Mouse (Mus musculus) brain, embryonic 18.5 days (tissue): ENCODE results near the gene Gramd1b.

Experiments used
- DNase-seq: peaks from one replicate; pipeline ENCODE4 v3.0.0-alpha.2; 2012; ENCODE audit warnings: low read depth, low spot score

Gene Gramd1b

DNA sequence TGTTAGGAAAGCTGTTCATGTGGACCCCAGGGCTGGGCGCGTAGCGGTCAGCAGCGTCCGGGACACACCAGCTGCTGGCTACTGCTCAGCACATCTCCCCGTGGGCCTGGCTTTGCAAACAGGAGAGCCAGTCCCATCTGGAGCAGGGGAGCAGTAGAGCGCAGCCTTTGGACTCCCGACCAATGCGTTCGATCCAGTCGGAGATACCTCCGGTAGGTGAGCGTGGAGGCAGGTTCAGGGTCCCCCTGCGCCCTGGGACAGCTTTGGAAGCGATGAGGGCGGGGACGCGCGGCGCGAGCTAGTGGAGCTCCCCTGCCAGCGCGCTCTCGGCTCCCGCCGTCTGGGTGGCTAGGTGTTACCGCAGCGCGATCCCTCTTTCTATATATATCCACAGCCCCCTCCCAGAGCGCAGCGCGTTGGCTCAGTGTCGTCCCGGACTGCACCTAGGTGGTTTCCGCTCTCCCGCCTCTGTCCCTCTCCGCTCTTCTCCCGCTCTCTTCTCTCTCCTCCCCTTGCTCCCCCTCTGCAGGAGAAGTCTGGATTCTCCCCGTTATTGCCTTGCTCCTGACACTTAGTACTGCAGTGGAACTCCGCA is at the start of gene Gramd1b:
Gene Gramd1b, minus strand, starts transcription at position 357 of the 595 bp plus-strand sequence.
- DNase-seq, result peak; percentile 24

- DNase-seq, result no peak
These were observed 47.8 kb upstream of the Gramd1b start for GRCm38 (mm10) chr9:40578726-40579625.

DNA sequence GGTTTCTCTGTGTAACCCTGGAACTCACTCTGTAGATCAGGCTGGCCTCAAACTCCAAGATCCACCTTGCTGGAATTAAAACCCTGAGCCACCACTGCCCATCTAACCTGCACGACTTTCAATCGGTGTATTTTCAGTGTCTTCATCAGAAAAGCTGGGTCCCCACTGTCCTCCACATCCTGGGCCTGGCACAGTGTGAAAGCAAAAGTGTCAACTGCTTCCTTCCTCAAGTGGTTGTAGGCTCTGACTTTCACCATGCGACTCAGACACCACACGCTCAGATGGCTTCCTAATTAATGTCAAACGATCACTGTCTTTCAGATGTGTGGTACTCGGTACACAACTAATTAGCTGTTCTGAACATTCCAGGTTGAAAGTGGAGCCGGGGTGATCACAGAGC is 45.9 kb upstream of the Gramd1b start:
- no peak for DNase-seq

DNA sequence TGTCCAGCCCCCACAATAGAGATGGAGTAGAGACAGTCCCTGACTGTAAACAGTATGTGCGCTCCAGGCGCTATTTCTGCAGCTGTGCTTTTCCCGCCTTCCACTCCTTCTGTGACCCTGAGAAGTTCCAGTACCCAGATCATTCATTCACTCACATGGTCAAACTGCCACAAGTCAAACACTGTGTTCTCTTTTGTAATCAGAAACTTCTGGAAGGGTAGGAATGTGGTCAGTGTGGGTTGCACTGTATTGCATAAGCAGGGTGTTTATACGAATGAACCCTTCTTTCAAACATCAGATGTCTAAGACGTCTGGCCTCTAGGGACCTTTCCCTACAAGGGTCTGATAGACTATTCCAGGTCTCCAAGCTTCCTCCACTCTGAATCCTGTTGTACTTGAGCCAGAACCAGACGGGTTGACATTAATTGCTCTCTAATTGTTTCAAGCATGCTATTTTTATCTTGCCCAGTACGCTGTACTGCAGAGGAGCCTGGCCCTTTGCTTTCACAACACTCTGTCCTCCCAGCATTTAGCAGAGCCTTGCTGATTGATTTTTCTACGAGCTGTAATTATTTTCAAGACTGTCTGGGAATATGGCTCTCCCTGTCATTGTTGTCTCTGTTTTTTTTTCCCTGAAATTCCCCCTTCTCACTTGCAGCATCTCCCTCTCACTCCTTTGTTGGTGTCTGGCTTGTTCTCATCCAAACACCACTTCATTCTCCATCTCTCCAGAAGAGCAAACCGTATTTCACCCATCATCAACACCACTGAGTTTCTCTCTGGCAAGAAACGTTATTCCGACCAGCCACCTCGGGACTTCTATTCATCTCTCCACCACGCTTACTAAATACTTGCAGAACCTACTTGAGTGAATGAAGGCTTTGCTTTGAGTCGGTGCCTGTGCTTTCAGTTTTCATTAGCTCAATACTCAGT is 44.1 kb upstream of the Gramd1b start:
- DNase-seq, result no peak

DNA sequence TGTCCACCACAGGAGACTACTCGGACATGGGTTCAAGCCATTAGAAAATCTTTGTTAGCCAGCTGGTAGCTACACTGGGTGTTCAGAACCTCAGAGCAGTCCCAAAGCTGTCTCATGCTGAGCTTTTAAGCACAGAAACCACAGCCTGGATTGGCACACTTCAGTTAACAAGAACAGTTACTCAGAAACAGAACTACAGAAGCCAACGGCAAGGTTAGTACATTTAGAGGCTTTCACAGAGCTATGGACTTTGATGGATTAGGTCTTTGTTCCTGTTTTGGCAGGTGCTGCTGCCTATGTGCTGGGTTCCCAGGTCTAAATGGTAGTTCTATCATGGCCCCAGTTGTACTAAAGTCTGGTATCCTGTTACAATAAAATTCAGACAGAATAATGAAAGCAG is 40.1 kb upstream of the Gramd1b start:
- no peak for DNase-seq

GRCm38 (mm10) chr9:40568070-40568469 is 36.9 kb upstream of the Gramd1b start:
- DNase-seq, result no peak

- no peak for DNase-seq
These were observed 32.6 kb upstream of the Gramd1b start for GRCm38 (mm10) chr9:40563750-40564149.

DNA sequence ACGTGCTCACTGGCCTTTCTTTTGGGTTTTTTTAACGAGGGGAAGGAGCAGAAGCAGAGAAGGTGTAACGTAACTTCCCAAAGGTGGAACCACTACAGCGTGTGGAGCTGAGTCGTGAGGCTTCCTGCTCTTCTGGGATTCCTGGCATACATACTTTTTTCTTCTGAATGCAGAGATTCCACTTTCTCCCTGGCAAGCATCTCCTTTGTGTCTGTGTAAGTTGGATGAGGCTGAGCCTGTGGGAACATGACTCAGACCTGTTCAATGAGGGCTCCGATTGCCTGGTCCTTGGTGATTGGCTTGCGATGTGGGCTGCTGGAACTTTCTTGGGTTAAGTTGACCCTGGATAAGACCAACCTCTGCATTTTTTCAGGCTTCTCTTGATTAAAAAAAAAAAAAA is 28.5 kb upstream of the Gramd1b start:
- no peak for DNase-seq

DNA sequence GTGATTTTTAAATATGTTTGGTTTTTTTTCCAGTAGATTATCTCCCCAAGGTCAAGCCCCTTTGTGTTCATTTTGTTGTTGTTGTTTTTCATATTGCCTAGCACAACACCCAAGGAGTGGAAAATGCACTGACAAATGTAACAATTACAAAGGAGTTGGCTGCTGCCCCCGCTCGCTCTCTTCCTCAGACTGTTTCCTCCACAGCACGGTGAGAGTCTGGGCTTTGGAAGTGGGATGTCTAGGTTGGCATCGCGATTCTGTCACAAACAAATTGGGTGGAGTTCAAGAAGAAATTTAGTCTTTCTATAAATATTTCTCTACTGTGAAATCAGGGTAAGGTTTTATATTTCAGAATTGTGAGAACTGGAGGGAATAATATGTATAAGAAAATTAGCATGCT is 26.6 kb upstream of the Gramd1b start:
- no peak for DNase-seq

DNA sequence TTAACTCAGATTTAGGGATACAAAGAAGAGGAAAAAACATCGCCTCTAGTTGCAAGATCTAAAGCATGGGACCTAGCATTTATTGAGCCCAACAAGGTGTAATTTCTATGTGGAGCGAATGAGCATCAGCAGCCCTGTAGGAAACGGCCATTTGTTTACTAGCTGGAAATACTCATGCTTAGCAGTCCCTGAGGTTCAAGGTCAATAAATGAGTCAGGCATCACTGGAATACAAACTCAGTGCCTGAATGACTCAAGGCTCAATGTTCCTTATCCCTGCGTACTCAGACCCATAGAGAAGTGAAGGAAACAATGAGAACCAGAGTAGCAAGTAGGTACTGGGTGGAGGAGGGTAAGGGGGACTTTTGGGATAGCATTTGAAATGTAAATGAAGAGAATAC is 25.2 kb upstream of the Gramd1b start:
- no peak for DNase-seq

GRCm38 (mm10) chr9:40555243-40555642 is 24.1 kb upstream of the Gramd1b start:
- no peak for DNase-seq

DNA sequence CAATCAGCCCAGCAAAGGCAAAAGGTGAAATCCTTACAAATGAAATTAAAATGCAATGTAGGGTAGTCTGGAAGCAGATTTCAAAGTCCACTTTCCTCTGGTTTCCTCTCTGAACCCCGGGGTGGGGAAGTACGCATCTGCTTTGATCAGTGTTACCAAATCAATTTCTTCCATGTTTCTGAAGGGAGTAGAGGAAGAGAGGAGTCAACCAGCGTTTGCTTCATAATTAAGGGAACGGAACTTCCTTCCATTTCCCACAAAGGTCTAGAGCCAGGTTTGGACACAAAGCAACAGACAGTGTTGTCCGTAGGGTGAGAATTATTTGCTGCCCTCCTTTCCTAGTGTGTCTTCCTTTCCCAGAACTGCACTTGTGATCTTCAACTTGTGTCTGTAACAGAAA is 16.7 kb upstream of the Gramd1b start:
- no peak for DNase-seq

GRCm38 (mm10) chr9:40545193-40545592 is 14.0 kb upstream of the Gramd1b start:
- no peak for DNase-seq

DNA sequence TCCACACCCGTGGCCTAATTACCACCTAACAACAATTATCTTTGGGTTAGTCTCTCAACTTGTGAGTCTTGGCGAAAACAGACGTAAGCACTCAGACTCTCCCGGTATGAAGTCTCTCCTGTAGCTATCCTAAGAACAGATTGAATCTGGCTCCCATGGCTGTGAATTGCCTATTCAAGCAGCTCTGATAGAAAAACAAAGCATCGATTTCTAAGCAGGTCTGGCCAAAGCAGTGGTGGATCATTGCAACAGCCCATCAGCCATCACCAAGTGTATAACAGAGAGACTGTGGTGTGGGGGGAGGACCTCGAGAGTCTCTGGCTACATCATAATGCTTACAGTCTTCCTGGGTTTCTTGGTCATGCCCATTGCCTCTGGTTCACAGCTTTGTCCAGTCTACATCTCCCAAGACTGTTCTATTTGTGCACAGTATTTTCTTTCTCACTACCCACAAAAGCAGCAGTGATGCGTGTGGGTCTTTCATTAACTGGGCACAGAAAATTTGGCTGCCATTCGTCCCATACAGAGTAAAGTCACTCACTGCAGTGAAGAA is 8.5 kb upstream of the Gramd1b start:
- no peak for DNase-seq

GRCm38 (mm10) chr9:40537708-40538105 is 6.5 kb upstream of the Gramd1b start:
- DNase-seq, result peak; percentile 77

DNA sequence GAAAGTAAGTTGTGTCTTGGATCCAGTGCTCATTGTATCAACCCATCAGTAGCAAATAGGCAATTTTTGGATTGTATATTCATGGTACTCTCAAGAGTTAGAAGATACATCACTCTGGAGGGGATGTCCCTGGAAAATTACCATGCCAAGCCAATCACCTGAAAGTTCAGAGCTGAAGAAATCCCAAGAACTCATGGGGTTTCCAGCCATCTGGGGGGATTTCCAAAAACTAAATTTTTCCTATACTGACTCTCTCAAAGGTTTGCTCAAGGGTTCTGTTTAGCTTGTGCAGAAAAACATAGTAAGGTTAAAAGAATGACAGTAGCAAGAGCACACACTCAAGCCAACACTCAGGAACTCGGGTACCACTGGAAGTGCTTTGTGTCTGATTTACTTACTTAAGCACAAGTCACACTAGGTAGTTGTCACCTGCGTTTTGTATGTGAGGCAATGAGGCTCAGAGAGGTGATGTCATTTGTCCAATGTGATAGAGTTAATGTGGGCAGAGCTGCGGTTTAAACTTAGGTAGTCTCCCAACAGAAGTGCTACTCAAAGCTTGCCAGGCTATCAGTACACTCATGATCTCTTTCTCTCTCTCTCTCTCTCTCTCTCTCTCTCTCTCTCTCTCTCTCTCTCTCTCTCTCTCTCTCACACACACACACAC is 6.0 kb upstream of the Gramd1b start:
- DNase-seq, result no peak

GRCm38 (mm10) chr9:40530536-40530935 is 647 bp downstream of the Gramd1b start:
- no peak for DNase-seq

DNA sequence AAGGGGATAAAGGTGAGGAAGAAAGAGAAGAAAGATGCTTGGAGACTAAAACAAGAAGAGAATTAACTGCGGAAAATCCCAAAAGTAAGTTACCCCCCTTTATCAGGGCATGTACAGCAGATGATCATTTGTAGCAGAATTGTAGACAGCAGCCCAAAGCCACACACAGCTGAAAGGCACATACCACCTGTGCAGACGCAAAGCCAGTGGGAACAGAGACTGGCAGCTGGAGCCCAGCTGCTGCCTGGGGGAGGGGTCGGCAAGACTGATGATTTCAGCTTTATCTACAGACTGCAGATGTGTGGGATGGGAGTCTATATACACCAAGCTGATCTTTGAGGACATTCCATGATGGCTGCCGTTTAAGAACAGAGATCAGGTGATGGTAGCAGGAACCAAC is 2.5 kb downstream of the Gramd1b start:
- no peak for DNase-seq

DNA sequence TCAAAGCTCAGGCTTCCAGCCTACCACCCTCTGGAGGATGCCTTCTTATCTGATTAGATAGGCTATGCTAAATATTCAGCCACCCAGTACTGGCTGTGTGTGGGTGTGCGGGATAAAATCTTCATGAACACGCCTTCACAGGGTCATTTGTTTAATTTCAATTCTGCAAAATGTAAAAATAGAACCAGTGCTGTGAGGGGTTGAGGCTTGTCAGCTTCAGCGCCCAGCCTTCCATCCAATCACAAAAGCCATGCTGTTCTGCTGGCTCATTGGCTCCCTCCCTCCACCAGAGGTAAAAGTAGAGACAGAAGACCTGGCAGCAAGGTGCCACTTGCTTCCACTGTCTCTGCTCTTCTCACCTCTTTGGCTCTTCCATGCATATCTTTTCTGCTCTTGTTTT is 4.3 kb downstream of the Gramd1b start:
- DNase-seq, result no peak

- no peak for DNase-seq
These were observed 9.0 kb downstream of the Gramd1b start for GRCm38 (mm10) chr9:40522156-40522555.

GRCm38 (mm10) chr9:40521097-40521496 is 10.1 kb downstream of the Gramd1b start:
- no peak for DNase-seq
